Comparison of ENCODE assay signal across 27 mouse cellular contexts in the genomic region with DNA sequence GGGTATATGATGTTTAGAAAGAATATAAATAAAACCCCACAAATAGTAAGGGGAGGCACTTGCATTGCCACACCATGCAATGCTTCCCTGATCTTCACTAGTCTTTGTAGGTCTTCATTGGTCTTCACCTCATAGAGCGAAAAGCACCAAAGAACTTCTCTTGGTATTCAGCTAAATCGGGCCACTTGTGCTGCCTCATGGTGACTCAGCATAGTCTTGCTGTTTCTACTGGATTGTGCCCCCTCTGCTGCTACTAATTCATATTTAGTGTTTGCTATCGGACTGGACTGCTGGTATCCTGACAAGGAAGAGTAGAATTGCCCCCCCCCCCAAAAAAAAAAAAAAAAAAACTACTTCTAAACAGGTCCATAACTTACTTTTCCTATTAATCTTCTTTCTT.
"Had no signal": no experiment of that assay in that cellular context is flagged by ENCODE, and none has a peak within 500 bp of the region (broad histone marks: within the 10 kb centered on the region; RNA-seq: fewer than 3 reads in every experiment).

No protein-coding gene starts in this region.

- H3K4me3 ChIP-seq: gastrocnemius, adult 2 months; heart, embryonic 10.5 days; heart, embryonic 12.5 days; hindbrain, embryonic 10.5 days; hindbrain, embryonic 12.5 days; intestine, embryonic 15.5 days; limb, embryonic 13.5 days; limb, embryonic 15.5 days; liver, embryonic 12.5 days had no signal

- DNase-seq: gastrocnemius, adult 2 months; gastrocnemius, postnatal 10 days; gastrocnemius, postnatal 25 days; heart, adult 18-20 months; heart, postnatal 10 days; heart, postnatal 4 days; kidney, adult 18-20 months; kidney, adult 8-10 months; kidney, postnatal 10 days; kidney, postnatal 25 days; kidney, postnatal 4 days; layer of hippocampus, adult 9-11 months; layer of hippocampus, postnatal 36 days; left cerebral cortex, postnatal 4 days had no signal

- ATAC-seq: hindbrain, embryonic 16.5 days; inflammation-experienced regulatory T-cells, adult 6 months; intestine, embryonic 15.5 days; intestine, postnatal 0 days; liver, embryonic 12.5 days had no signal

- H3K9me3 ChIP-seq: heart, embryonic 10.5 days; heart, embryonic 12.5 days; hindbrain, embryonic 10.5 days; hindbrain, embryonic 12.5 days; intestine, embryonic 15.5 days; limb, embryonic 13.5 days; limb, embryonic 15.5 days; liver, embryonic 12.5 days had no signal

- H3K9ac ChIP-seq: heart, embryonic 12.5 days; hindbrain, embryonic 12.5 days; hindbrain, embryonic 14.5 days; intestine, embryonic 15.5 days; limb, embryonic 13.5 days; limb, embryonic 15.5 days; liver, embryonic 12.5 days; liver, embryonic 14.5 days had no signal

- H3K4me1 ChIP-seq: heart, embryonic 10.5 days; heart, embryonic 12.5 days; hindbrain, embryonic 10.5 days; hindbrain, embryonic 12.5 days; intestine, embryonic 15.5 days; limb, embryonic 13.5 days; limb, embryonic 15.5 days; liver, embryonic 12.5 days had no signal

- H3K36me3 ChIP-seq: heart, embryonic 10.5 days; heart, embryonic 12.5 days; hindbrain, embryonic 10.5 days; hindbrain, embryonic 12.5 days; intestine, embryonic 15.5 days; limb, embryonic 13.5 days; limb, embryonic 15.5 days; liver, embryonic 12.5 days had no signal

- H3K27me3 ChIP-seq: heart, embryonic 12.5 days; hindbrain, embryonic 12.5 days; intestine, embryonic 15.5 days; limb, embryonic 13.5 days; limb, embryonic 15.5 days; liver, embryonic 12.5 days had no signal

- H3K27ac ChIP-seq: gastrocnemius, adult 2 months; heart, embryonic 10.5 days; hindbrain, embryonic 10.5 days; hindbrain, embryonic 12.5 days; hindbrain, embryonic 14.5 days; intestine, embryonic 15.5 days; limb, embryonic 13.5 days; limb, embryonic 15.5 days; liver, embryonic 12.5 days; liver, embryonic 14.5 days had no signal

- H3K4me2 ChIP-seq: heart, embryonic 12.5 days; hindbrain, embryonic 12.5 days; hindbrain, embryonic 14.5 days; intestine, embryonic 15.5 days; limb, embryonic 13.5 days; limb, embryonic 15.5 days; liver, embryonic 12.5 days had no signal
